Mouse (Mus musculus): ENCODE results near the gene Nob1. TPM values are rescaled to one million over a fixed set of nuclear protein-coding genes. Genes with fewer than 3 reads are reported as not detected.

Nob1 gene
- polyA plus RNA-seq (2021; fragmentation: Nextera tagmentation), result 27.3 and 34.2 TPM in 2 replicates
- long read RNA-seq, experiment 1, transcript Nob1-201 (9 exons, 1,658 nt), result major isoform, 114 of 145 reads
- long read RNA-seq, experiment 1, partial matches to known transcripts, result 12 of 145 reads
- long read RNA-seq, experiment 1, other reads (novel, unspliced or antisense), result 19 of 145 reads
- long read RNA-seq, experiment 2, transcript Nob1-201 (9 exons, 1,658 nt), result major isoform, 26 of 37 reads
- long read RNA-seq, experiment 2, partial matches to known transcripts, result 7 of 37 reads
- long read RNA-seq, experiment 2, other reads (novel, unspliced or antisense), result 4 of 37 reads

GRCm38 (mm10) chr8:107424597-107425229, at the start of gene Nob1:
Gene Nob1 (minus strand): TSS chr8:107425051.

DNA sequence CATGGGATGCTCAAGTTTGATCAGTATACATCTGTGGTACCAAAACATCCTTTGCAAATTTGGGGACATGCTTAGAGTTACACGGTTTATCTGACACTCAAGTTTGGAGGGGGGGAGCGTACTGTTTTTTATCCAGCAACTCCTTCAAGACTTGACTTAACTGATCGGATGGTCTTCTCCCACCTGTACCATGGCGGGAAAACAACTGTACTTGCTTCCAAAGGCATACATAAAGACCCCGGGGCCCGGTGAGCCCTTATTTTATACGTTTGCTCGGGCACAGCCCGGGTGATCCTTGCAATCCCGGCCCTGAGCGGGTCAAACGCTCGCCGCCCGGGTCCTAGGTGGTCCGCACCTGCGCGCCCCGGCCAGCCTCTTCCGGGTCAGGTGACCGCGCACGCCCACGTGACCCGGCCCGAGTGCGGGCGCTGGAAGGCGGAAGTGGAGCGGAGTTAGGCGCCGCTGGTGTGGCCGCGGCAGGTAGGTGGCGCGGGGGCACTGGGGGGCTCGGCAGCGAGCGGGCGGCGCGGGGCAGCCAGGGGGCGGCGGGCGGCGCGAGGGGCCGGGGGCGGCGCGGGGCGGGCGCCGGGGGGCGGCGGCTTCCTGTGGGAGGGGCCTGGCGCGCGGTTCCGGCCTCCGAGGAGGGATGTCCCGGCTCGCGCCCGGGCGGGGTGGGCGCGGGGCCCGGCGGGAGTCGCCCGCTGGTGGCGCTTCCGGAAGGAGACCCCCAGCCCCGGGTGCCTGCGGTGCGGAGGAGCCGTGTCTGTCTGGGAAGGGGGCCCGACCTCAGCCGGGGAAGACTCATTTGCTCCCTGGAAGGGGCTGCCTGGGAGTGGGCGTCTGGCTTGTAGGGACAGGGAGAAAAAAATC, 11.3 kb upstream of the Nob1 start, which contains the start of gene Wwp2:
Wwp2 (plus strand) TSS at position 404 of the 870 bp plus-strand sequence.

DNA sequence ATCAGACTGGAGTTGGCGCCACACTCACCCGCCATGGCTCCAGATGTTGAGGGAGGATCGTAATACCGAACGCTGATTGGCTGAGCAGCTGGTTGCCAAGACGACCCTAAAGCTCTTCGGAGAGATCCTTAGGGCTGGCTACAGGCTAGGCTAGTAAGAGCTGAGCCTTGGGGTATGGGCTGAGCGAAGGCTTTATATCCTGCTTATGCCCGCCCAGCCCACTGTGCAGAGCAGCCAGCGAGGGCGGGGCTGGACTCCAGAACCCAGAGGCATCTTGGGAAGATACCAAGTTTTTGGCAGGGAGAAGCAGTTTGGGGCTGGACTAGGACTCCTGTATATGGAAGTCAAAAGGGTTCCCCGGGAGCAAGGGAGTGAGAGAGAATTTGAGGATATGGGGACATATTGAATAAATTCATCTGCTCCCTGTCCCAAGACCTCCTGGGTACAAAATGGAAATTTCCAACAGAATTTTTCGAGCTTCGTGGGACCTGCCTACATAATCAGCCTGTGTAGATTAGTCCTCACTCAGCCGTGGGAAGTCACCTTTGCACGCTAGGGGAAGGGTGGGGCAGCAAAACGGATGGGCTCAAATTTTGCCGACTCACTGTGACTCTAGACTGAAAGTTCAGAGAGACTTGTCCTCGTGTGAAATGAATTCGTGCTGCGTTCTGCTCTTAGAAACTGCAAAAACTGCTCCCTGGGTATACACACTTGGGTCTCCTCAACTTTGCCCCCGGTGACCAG, 21.6 kb downstream of the Nob1 start, which contains the start of gene Nqo1:
Nqo1 (minus strand) TSS at position 169 of the 744 bp plus-strand sequence.

Other genes with a start within 250 kb of the Nob1 start
- gene Nfat5, start 131.6 kb downstream of the Nob1 start, polyA plus RNA-seq (2021; fragmentation: Nextera tagmentation), result 4.1 and 5.7 TPM in 2 replicates
- 5.3 and 6.0 TPM in 2 replicates for gene Nqo1, start 21.8 kb downstream of the Nob1 start, polyA plus RNA-seq (2021; fragmentation: Nextera tagmentation)
- 28.4 and 33.0 TPM in 2 replicates for gene Wwp2, start 11.3 kb upstream of the Nob1 start, polyA plus RNA-seq (2021; fragmentation: Nextera tagmentation)
- gene Psmd7, start 163.4 kb upstream of the Nob1 start, polyA plus RNA-seq (2021; fragmentation: Nextera tagmentation), result 183 and 192 TPM in 2 replicates